Mouse (Mus musculus) erythroblast, adult 5-6 weeks (primary cell): ENCODE measurements around the gene Trmu. TPM values are rescaled to one million over a fixed set of nuclear protein-coding genes. Genes with fewer than 3 reads are reported as not detected.
"Not testable (repeated sequence)": the region's sequence is repeated elsewhere in the genome, so short reads cannot be mapped to it uniquely, and the experiment has no call there.

Experiments used
- ATAC-seq: replicated peaks from 2 replicates; pipeline ENCODE4 v1.8.0; 2016; ENCODE audit warnings: moderate number of reproducible peaks, mild to moderate bottlenecking, moderate TSS enrichment, inconsistent platforms; ENCODE audit not compliant: poor library complexity, low FRiP score, severe bottlenecking
- total RNA-seq, 2 experiments: library from RNA; stranded (forward) in 1 of 2; stranded (reverse) in 1 of 2; fragments of 150-400 nt in 1 of 2; fragments of 200-764, 138-1000 nt in 1 of 2; gene quantifications; 2 replicates each; pipeline versions ENCODE4 v1.2.3 to v1.2.4; 2015 to 2017; ENCODE audit warnings: low replicate concordance in 2 of 2

Trmu gene
- total RNA-seq (2015; ENCODE audit: low replicate concordance) (0.96 and 6.7 TPM in 2 replicates), total RNA-seq (2017; ENCODE audit: low replicate concordance) (4.6 and 9.4 TPM in 2 replicates)

GRCm38 (mm10) chr15:85878848-85879497, at the start of gene Trmu:
TSS of gene Trmu (plus strand) at chr15:85879312.
- ATAC-seq: peak; percentile 86

DNA sequence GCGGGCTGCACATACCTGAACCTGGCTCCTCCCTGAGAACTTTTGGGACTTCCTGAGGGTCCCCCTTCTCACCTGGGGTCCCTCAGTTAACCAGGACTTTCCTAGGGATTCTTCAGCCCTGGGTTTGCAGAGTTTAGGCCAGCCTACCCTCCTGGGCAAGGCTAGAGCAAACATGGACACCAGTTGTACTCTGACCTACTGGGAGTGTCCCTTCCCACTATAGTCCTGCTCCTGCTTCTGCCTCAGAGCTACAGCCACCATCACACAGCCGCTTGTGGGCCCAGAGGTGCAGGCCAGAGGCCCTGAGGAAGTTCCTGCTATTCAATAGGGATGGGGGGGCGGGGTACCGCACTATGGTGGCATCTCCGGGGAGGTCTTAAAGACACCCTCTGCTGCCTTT, 49.6 kb upstream of the Trmu start:
- ATAC-seq: no peak

DNA sequence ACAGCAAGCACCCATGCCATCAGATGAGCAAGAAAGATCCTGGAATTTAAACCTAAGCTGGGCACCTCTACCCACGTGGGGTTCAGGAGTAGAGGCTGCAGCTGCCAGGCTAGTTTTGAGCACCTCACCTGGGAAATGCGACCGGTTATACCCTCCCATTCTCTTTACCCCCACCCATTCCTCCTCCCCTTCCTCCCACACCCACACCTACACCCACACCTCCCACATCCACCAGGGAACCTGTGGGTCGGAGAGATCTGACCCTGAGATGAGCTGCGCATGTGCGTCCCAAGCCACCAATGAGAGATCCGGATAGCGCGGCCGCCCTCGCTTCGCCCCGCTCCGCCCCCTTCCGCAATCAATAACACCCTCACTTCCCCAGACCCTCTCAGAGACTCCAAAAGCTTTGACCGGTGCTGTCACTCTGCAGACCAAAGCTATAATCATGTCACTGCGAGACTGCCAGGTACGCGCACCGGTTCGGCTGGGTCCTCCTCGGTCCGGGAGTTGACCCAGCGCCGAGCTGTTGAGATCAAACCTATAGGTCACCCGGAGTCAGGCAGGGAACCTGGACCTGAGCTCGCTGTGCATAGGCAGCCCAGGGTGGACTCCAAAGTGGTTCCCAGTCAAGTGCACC, 47.0 kb upstream of the Trmu start, which contains the start of gene Ttc38:
Gene Ttc38, plus strand, starts transcription at position 353 of the 637 bp plus-strand sequence.
- peak; percentile 92 for ATAC-seq

- ATAC-seq: no peak
These were observed 46.5 kb upstream of the Trmu start for GRCm38 (mm10) chr15:85832599-85832998.

GRCm38 (mm10) chr15:85835335-85835734, 43.8 kb upstream of the Trmu start:
- no peak for ATAC-seq

- ATAC-seq: no peak
These were observed 42.2 kb upstream of the Trmu start for GRCm38 (mm10) chr15:85836887-85837286.

DNA sequence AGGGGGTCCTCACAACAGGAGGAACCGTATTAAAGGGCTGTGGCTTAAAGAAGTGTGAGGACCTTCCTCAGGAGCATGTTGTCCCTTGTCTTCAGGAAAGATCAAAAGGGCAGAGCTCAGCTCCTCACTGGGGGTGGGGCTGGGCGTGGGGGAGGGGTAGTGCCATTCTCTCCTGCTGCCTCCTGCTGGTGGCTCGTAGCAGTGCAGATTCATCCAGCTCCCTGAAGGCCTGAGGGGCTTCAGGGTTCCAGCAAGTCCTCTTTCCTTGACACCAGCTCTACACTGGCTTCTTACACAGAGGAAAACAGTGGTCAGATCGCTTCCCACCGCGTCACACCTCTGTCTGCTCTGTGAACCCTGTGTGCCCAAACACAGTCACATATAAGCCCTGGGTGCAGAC, 38.1 kb upstream of the Trmu start:
- ATAC-seq: no peak

- ATAC-seq: peak; percentile 40; the same call in 1 of the 2 replicates
These were observed 37.2 kb upstream of the Trmu start for GRCm38 (mm10) chr15:85841796-85842360.

DNA sequence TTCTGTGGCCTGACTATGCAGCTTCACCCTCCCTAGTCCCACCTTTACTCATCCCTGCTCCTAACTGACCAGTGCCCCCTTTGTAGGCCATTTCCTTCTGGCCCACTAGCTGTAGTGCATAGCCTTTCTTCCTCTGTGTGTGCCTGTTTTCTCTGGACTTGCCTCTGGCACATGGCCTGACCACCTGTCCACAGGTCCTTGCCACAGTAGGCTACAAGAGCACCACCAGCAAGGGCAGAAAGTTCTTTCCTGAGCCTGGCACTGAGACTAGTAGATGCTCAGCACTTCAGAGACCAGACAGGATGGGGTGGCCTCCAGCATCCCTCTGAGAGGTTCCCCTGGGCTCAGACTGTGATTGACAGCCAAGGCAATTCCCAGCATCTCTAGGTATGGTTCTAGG, 34.0 kb upstream of the Trmu start:
- ATAC-seq: no peak

- no peak for ATAC-seq
These were observed 27.3 kb upstream of the Trmu start for GRCm38 (mm10) chr15:85851656-85852392.

DNA sequence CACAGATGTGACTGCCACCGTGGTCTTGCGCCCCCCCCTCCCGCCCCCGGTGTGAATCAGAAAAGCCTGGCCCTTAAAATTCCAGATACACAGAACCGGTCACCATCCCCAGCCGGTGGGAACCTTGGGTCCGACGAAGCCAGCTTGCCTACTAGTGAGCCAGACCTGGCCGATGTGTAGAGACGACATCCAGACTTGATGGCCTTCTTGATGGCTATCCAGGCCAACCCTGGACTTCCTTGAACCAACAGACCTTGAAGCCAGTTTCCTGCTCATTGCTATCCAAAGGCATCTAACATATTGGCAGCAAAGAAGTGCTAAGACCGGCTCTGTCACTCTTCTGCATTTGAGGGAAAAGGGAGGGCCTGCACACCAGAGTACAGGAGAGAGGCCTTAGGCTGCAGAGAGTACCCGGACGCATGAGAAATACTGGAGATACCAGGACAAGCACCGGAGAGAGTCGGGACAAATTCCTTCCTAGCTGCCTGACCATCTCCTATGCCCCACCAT, 20.1 kb upstream of the Trmu start:
- peak; percentile 4 for ATAC-seq

GRCm38 (mm10) chr15:85859490-85860031, 19.6 kb upstream of the Trmu start, which contains the start of gene Gtse1:
TSS of gene Gtse1 (plus strand) at chr15:85859745.
- ATAC-seq: peak; percentile 98

DNA sequence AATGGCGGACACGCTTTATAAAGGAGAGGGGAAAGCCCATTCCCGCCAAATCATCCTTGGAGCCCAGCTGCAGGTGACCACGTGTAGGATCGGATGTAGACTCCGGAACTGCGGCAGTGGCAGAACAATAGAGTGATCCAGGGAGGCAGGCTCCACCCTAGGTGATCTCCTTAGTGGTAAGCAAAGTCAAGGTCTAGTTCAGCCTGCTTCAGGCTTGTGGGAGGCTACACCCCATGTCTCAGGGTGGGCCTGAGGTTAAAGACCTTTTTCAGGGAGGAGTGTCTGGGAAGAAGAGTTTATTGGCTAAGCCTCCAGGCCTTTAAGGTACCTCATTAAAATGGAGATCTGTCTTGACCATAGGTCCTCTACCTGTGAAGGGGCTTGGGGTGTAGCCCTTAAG, 13.2 kb upstream of the Trmu start:
- not testable (repeated sequence) for ATAC-seq

DNA sequence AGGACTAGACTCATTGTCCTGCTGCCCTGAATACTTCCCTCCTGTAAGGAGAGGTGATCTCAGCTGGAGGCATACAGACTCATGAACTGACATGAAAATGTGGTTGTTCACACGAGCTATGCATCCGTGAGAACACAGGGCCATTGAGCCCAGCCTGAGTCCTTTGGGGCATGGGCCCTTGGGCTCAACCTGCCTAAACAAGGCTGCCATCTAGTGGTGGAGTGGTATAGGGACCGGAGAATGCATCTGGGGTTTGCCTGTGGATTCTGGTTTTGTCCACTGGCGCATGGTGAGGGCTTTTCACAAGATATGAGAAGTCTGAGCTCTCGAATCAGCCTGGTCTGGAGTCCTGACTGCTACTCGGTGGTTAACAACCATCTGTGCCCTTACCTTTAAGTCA, 11.4 kb upstream of the Trmu start:
- peak; percentile 78 for ATAC-seq

DNA sequence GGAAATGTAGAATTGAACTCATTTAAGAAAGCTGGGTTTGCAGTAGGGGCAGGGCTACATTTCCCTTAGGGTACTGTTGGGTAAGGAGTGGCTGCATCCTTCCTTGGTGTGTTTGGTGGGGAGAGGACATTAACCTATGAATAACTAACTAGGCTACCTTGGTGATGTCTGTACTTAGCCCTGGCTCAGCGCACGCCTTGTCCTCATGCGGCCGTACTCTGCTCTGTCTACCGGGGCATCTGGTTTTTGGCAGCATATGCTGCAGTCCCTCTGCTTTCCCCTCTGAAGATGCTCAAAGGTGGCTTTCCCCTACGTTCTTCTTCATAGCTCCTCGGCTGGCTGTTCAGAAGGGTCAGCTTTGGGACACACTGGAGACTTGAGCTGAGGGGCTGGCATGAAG, 1.8 kb upstream of the Trmu start:
- ATAC-seq: no peak

GRCm38 (mm10) chr15:85879498-85879895, 385 bp downstream of the Trmu start:
- peak; percentile 39; the same call in 1 of the 2 replicates for ATAC-seq

GRCm38 (mm10) chr15:85885606-85886005, 6.5 kb downstream of the Trmu start:
- ATAC-seq: no peak

DNA sequence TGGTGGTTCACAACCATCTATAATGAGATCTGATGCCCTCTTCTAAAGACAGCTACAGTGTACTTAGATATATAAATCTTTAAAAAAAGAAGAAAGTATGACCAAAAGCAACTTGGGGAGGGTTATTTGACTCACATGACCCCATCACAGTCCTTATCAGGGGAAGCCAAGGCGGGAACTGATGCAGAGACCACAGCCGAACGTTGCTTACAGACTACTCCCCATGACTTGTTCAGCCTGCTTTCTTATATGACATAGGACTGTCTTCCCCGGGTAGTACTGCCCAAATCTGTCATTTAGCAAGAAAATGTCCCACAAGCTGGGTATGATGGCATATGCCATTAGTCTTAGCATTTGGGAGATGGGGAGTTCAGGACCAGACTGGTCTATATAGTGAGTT, 10.1 kb downstream of the Trmu start:
- no peak for ATAC-seq

DNA sequence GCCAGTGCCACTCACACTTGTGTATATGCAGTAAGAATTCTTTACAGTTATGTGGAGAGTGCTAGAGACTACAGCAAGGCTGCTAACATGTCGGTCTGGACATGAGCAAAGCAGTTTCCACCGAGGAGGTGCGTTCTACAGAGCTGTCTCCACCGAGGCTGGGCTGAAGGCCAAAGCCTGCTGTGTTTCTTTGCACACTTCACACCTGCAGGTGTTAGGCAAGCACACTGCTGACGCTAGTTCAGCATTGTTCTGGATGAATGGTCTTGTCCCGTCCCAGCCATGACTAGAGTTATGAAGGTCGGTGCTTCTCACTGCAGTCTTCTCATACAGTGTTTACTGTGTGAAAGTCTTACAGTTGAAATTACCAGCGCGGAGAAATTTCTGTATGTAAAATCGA, 12.9 kb downstream of the Trmu start:
- ATAC-seq: no peak
